Mouse (Mus musculus): ENCODE data around the gene Xrcc1. TPM values are rescaled to one million over a fixed set of nuclear protein-coding genes. Genes with fewer than 3 reads are reported as not detected.

The Xrcc1 gene
- polyA plus RNA-seq (2012; ENCODE audit: low replicate concordance): 117 and 588 TPM in 2 replicates

GRCm38 (mm10) chr7:24546068-24546614 is at the start of gene Xrcc1, which contains the start of gene Pinlyp:
Gene Xrcc1 (plus strand): TSS chr7:24546289.
Gene Pinlyp (minus strand): TSS chr7:24546118.

GRCm38 (mm10) chr7:24506838-24507725 is 39.0 kb upstream of the Xrcc1 start, which contains the start of gene Zfp428:
Gene Zfp428 (plus strand): TSS chr7:24507006.

GRCm38 (mm10) chr7:24512355-24512754 is 33.7 kb upstream of the Xrcc1 start, which contains the start of gene AC161166.1:
Gene AC161166.1 (minus strand): TSS chr7:24512455.

GRCm38 (mm10) chr7:24530062-24530931 is 15.8 kb upstream of the Xrcc1 start, which contains the start of gene Irgq:
Gene Irgq (plus strand): TSS chr7:24530689.

GRCm38 (mm10) chr7:24587330-24588105 is 41.4 kb downstream of the Xrcc1 start, which contains the start of the genes Ethe1 and Zfp575:
Gene Ethe1 (plus strand): TSS chr7:24587543.
Gene Zfp575 (minus strand): TSS chr7:24587641.

GRCm38 (mm10) chr7:24610144-24610878 is 64.2 kb downstream of the Xrcc1 start, which contains the start of gene Phldb3:
Gene Phldb3 (plus strand): TSS chr7:24610763.

Other genes starting within 250 kb of the Xrcc1 start
- gene Zfp61, start 245.1 kb upstream of the Xrcc1 start, polyA plus RNA-seq (2012; ENCODE audit: low replicate concordance): 1.4 and 3.6 TPM in 2 replicates
- 1.3 and 1.9 TPM in 2 replicates for gene Zfp94, start 229.6 kb upstream of the Xrcc1 start, polyA plus RNA-seq (2012; ENCODE audit: low replicate concordance)
- gene Tescl, start 212.4 kb upstream of the Xrcc1 start, polyA plus RNA-seq (2012; ENCODE audit: low replicate concordance): not detected in 2 replicates
- not detected in 2 replicates for gene Lypd5, start 197.1 kb upstream of the Xrcc1 start, polyA plus RNA-seq (2012; ENCODE audit: low replicate concordance)
- gene Kcnn4, start 176.0 kb upstream of the Xrcc1 start, polyA plus RNA-seq (2012; ENCODE audit: low replicate concordance): 200 and 304 TPM in 2 replicates
- gene Smg9, start 146.7 kb upstream of the Xrcc1 start, polyA plus RNA-seq (2012; ENCODE audit: low replicate concordance): 75.6 and 251 TPM in 2 replicates
- not detected in 2 replicates for gene Irgc1, start 94.0 kb upstream of the Xrcc1 start, polyA plus RNA-seq (2012; ENCODE audit: low replicate concordance)
- gene Plaur, start 83.8 kb upstream of the Xrcc1 start, polyA plus RNA-seq (2012; ENCODE audit: low replicate concordance): 37.3 and 49.5 TPM in 2 replicates
- gene Cadm4, start 64.3 kb upstream of the Xrcc1 start, polyA plus RNA-seq (2012; ENCODE audit: low replicate concordance): 4.2 and 15.4 TPM in 2 replicates
- gene Zfp428, start 39.3 kb upstream of the Xrcc1 start, polyA plus RNA-seq (2012; ENCODE audit: low replicate concordance): 13.1 and 23.9 TPM in 2 replicates
- not detected in 2 replicates for gene AC161166.1, start 33.8 kb upstream of the Xrcc1 start, polyA plus RNA-seq (2012; ENCODE audit: low replicate concordance)
- 8.4 and 8.9 TPM in 2 replicates for gene Irgq, start 15.6 kb upstream of the Xrcc1 start, polyA plus RNA-seq (2012; ENCODE audit: low replicate concordance)
- not detected in 2 replicates for gene Pinlyp, start 171 bp upstream of the Xrcc1 start, polyA plus RNA-seq (2012; ENCODE audit: low replicate concordance)
- gene Ethe1, start 41.3 kb downstream of the Xrcc1 start, polyA plus RNA-seq (2012; ENCODE audit: low replicate concordance): 11.9 and 12.2 TPM in 2 replicates
- 0.47 and 1.9 TPM in 2 replicates for gene Zfp575, start 41.4 kb downstream of the Xrcc1 start, polyA plus RNA-seq (2012; ENCODE audit: low replicate concordance)
- gene Phldb3, start 64.5 kb downstream of the Xrcc1 start, polyA plus RNA-seq (2012; ENCODE audit: low replicate concordance): 2.1 and 4.4 TPM in 2 replicates
- gene Lypd3, start 90.3 kb downstream of the Xrcc1 start, polyA plus RNA-seq (2012; ENCODE audit: low replicate concordance): not detected in 2 replicates
- gene Tex101, start 130.4 kb downstream of the Xrcc1 start, polyA plus RNA-seq (2012; ENCODE audit: low replicate concordance): not detected in 2 replicates
- gene BC049730, start 163.0 kb downstream of the Xrcc1 start, polyA plus RNA-seq (2012; ENCODE audit: low replicate concordance): not detected in 2 replicates
- not detected in 2 replicates for gene Gm4763, start 180.6 kb downstream of the Xrcc1 start, polyA plus RNA-seq (2012; ENCODE audit: low replicate concordance)
- 2.3 and 4.1 TPM in 2 replicates for gene Cd177, start 214.0 kb downstream of the Xrcc1 start, polyA plus RNA-seq (2012; ENCODE audit: low replicate concordance)
- gene Ceacam10, start 230.9 kb downstream of the Xrcc1 start, polyA plus RNA-seq (2012; ENCODE audit: low replicate concordance): not detected in 2 replicates

Data from leukemia stem cell, adult 10-12 weeks (primary cell).